10 mouse cellular contexts compared by ENCODE assay signal in the genomic region with DNA sequence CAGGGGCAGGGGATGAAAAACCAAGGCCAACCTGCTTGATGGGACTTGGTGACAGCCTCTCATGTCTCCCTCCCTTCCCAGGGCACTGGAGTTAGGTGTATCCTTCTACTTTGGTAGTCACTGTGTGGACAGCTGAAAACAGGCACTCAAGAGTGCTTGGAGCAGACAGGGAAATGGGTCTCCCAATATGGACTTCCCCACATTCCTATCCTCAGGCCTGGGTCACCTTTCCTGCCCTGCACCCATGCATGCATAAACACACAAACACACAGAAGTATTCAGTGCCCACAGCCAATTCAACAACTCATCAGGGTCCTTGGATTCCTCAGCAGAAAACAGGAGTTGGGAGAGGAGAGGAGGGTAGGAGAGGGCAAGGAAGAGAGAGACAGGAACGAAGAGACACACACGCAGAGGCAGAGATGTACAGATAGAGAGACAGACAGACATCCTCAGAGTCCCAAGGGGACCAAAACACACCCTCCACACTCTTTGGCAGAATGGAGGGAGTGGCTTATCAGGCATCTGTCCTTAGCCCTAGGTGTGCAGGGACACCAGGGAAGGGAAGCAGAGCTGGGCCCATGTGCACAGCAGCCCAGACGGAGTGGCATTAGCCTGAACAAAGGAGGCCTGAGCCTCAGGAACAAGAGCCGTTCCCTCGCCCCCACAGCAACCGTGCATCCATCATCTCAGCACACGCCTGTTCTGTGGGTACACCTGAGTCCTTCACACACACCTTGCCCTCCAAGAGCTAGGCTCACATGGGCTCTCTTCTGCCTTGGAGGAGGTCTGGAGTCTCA. TPM values are rescaled to one million over a fixed set of nuclear protein-coding genes. Genes with fewer than 3 reads are reported as not detected.
DNase-seq lines count a peak whose midpoint lies in the region; ATAC-seq and TF ChIP-seq lines count a peak whose summit lies in the region.
"Had no signal": no experiment of that assay in that cellular context is flagged by ENCODE, and none has a peak within 500 bp of the region (broad histone marks: within the 10 kb centered on the region; RNA-seq: fewer than 3 reads in every experiment).

No protein-coding gene starts in this region.

- peak overlapping the region; percentile 66 for H3K4me2 ChIP-seq in neural tube, embryonic 11.5 days (ENCODE audit: low read depth)
- peak overlapping the region; percentile 62 for H3K4me2 ChIP-seq in limb, embryonic 14.5 days (replicated peaks; ENCODE audit: low read depth, low read length, severe bottlenecking)

- no peaks in the 10 kb centered on the region for H3K27me3 ChIP-seq in neural tube, embryonic 11.5 days (ENCODE audit: control insufficient read depth, insufficient read depth, low read length)
- H3K27me3 ChIP-seq in limb, embryonic 14.5 days (ENCODE audit: control insufficient read depth, insufficient read depth, low read length): no peaks in the 10 kb centered on the region

- 32% methylated on average over 7 of the region's 7 CpGs for WGBS in neural tube, embryonic 11.5 days
- WGBS in limb, embryonic 14.5 days: 31% methylated on average over 7 of the region's 7 CpGs

- H3K27ac ChIP-seq in neural tube, embryonic 11.5 days (ENCODE audit: low read depth, low read length): peak overlapping the region; percentile 80
- 0 out of 2 replicates have a peak overlapping the region, but pooled peaks have one; percentile 20 for H3K27ac ChIP-seq in limb, embryonic 14.5 days (replicated peaks; ENCODE audit: low read depth, low read length)

- peak; percentile 90 for DNase-seq in heart, adult 11 months
- no peak for DNase-seq in heart, adult 18-20 months
- peak; percentile 50 for DNase-seq in neural tube, embryonic 11.5 days (ENCODE audit: low spot score)
- DNase-seq in neural tube, embryonic 10.5 days (ENCODE audit: extremely low spot score, low spot score): no peak
- no peak for DNase-seq in limb, embryonic 14.5 days (ENCODE audit: low spot score)
- no peak for DNase-seq in spleen, postnatal 4 days (ENCODE audit: low spot score in 2 of 2)
- DNase-seq in left cerebral cortex, adult 9 months (ENCODE audit: low spot score in 2 of 2): no peak
- no peak for DNase-seq in urinary bladder, adult 18-20 months (ENCODE audit: low spot score in 2 of 2)
- DNase-seq: cerebellum, adult 9-11 months; lung, postnatal 36 days had no signal

- H3K9me3 ChIP-seq in neural tube, embryonic 11.5 days (ENCODE audit: control insufficient read depth, low read length): no peaks in the 10 kb centered on the region
- no peaks in the 10 kb centered on the region for H3K9me3 ChIP-seq in limb, embryonic 14.5 days (ENCODE audit: control insufficient read depth, low read length)

- peaks cover 26% of the 10 kb centered on the region for H3K4me1 ChIP-seq in neural tube, embryonic 11.5 days (ENCODE audit: control insufficient read depth, insufficient read depth, low read length)
- H3K4me1 ChIP-seq in limb, embryonic 14.5 days (ENCODE audit: control insufficient read depth, insufficient read depth, low read length): peaks cover 26% of the 10 kb centered on the region

- peak overlapping the region; percentile 80 for H3K4me3 ChIP-seq in neural tube, embryonic 11.5 days (ENCODE audit: low read depth, low read length)
- peak overlapping the region; percentile 96 for H3K4me3 ChIP-seq in limb, embryonic 14.5 days (replicated peaks; ENCODE audit: low read length)

- H3K9ac ChIP-seq in neural tube, embryonic 11.5 days (ENCODE audit: low read length): peak overlapping the region; percentile 97
- peak overlapping the region; percentile 99 for H3K9ac ChIP-seq in limb, embryonic 14.5 days (ENCODE audit: low read depth, low read length, severe bottlenecking)

- no peak for TF ChIP-seq POLR2A in limb, embryonic 14.5 days (IDR thresholded peaks at IDR 0.05; ENCODE audit: borderline replicate concordance, extremely low read depth, insufficient read depth, insufficient read length)

- ATAC-seq in neural tube, embryonic 11.5 days (ENCODE audit: insufficient read depth, low FRiP score, low TSS enrichment): no peak
- ATAC-seq in limb, embryonic 14.5 days (ENCODE audit: low FRiP score, low read depth): no peak

- no peaks in the 10 kb centered on the region for H3K36me3 ChIP-seq in neural tube, embryonic 11.5 days (ENCODE audit: control insufficient read depth, insufficient read depth, low read length)
- peaks cover 15% of the 10 kb centered on the region for H3K36me3 ChIP-seq in limb, embryonic 14.5 days (ENCODE audit: control insufficient read depth, insufficient read depth, low read length)

RNA-seq across cellular contexts. Expression of a gene that starts 2.8 kb away (rescaled TPM):
- under 1 TPM; 0.26 to 0.35 TPM for total RNA-seq in heart, adult 18-20 months (2021)
- polyA plus RNA-seq in neural tube, embryonic 11.5 days (2014; fragmentation: Nextera tagmentation; extraction: Ambion mirVana): 42.0 and 43.6 TPM in 2 replicates
- polyA plus RNA-seq in limb, embryonic 14.5 days (2012; rRNA removed): 49.3 and 60.8 TPM in 2 replicates
- polyA plus RNA-seq in limb, embryonic 14.5 days (2014; fragmentation: Nextera tagmentation; extraction: Ambion mirVana): 26.7 and 33.1 TPM in 2 replicates

RNA-seq across cellular contexts. Expression of a gene that starts 18.7 kb away (rescaled TPM):
- total RNA-seq in heart, adult 18-20 months (2021): under 1 TPM in 1 of 2 experiments, not detected in 1; 0.26 TPM
- polyA plus RNA-seq in neural tube, embryonic 11.5 days (2014; fragmentation: Nextera tagmentation; extraction: Ambion mirVana): 0.70 and 0.78 TPM in 2 replicates
- polyA plus RNA-seq in limb, embryonic 14.5 days (2012; rRNA removed): 27.0 and 35.0 TPM in 2 replicates
- polyA plus RNA-seq in limb, embryonic 14.5 days (2014; fragmentation: Nextera tagmentation; extraction: Ambion mirVana): 52.7 and 70.4 TPM in 2 replicates

RNA-seq across cellular contexts. Expression of a gene that starts 19.6 kb away (rescaled TPM):
- 100 to 1,000 TPM; 113 to 129 TPM for total RNA-seq in heart, adult 18-20 months (2021)
- 16.1 and 17.4 TPM in 2 replicates for polyA plus RNA-seq in neural tube, embryonic 11.5 days (2014; fragmentation: Nextera tagmentation; extraction: Ambion mirVana)
- polyA plus RNA-seq in limb, embryonic 14.5 days (2012; rRNA removed): 238 and 364 TPM in 2 replicates
- 378 and 402 TPM in 2 replicates for polyA plus RNA-seq in limb, embryonic 14.5 days (2014; fragmentation: Nextera tagmentation; extraction: Ambion mirVana)

RNA-seq across cellular contexts. Expression of a gene that starts 23.5 kb away (rescaled TPM):
- 100 to 1,000 TPM; 102 to 104 TPM for total RNA-seq in heart, adult 18-20 months (2021)
- polyA plus RNA-seq in neural tube, embryonic 11.5 days (2014; fragmentation: Nextera tagmentation; extraction: Ambion mirVana): 82.1 and 98.4 TPM in 2 replicates
- polyA plus RNA-seq in limb, embryonic 14.5 days (2012; rRNA removed): 92.5 and 117 TPM in 2 replicates
- 100 and 103 TPM in 2 replicates for polyA plus RNA-seq in limb, embryonic 14.5 days (2014; fragmentation: Nextera tagmentation; extraction: Ambion mirVana)

RNA-seq across cellular contexts. Expression of a gene that starts 24.2 kb away (rescaled TPM):
- total RNA-seq in heart, adult 18-20 months (2021): 10 to 100 TPM; 72.4 to 78.7 TPM
- 80.2 and 84.0 TPM in 2 replicates for polyA plus RNA-seq in neural tube, embryonic 11.5 days (2014; fragmentation: Nextera tagmentation; extraction: Ambion mirVana)
- polyA plus RNA-seq in limb, embryonic 14.5 days (2012; rRNA removed): 90.4 and 112 TPM in 2 replicates
- polyA plus RNA-seq in limb, embryonic 14.5 days (2014; fragmentation: Nextera tagmentation; extraction: Ambion mirVana): 52.5 and 57.8 TPM in 2 replicates

Comparison
In these comparisons a context has a peak if more than half of its experiments do, and no peak if none do; other contexts are left out.
1. DNase-seq: peak in heart, adult 11 months (single experiment) and neural tube, embryonic 11.5 days (single experiment); none in heart, adult 18-20 months (0 of 2), neural tube, embryonic 10.5 days (single experiment), limb, embryonic 14.5 days (single experiment), spleen, postnatal 4 days (0 of 2), left cerebral cortex, adult 9 months (0 of 2) and urinary bladder, adult 18-20 months (0 of 2).
2. RNA of a gene that starts 18.7 kb away (polyA plus RNA-seq): 27.0 to 70.4 TPM in limb, embryonic 14.5 days; 0.70 to 0.78 TPM in neural tube, embryonic 11.5 days; every median in the first group is over 10 times any median in the second.
3. RNA of a gene that starts 19.6 kb away (polyA plus RNA-seq): 238 to 402 TPM in limb, embryonic 14.5 days; 16.1 to 17.4 TPM in neural tube, embryonic 11.5 days; every median in the first group is over 10 times any median in the second.